Mouse (Mus musculus) thymus, adult 2 months (tissue): ENCODE data around the gene Actr1a.

Experiments
- CTCF ChIP-seq: fragments of 200-500 bp; IDR thresholded peaks from 2 replicates; pipeline ENCODE4 v1.5.1; 2012; ENCODE audit warnings: mild to moderate bottlenecking, control low read depth, low read length, moderate library complexity, borderline replicate concordance; ENCODE audit not compliant: control insufficient read depth, poor library complexity, insufficient read depth; ENCODE audit errors: extremely low read depth
- POLR2A ChIP-seq: fragments of 200-500 bp; IDR thresholded peaks from 2 replicates; pipeline ENCODE4 v1.6.1; 2012; ENCODE audit warnings: mild to moderate bottlenecking, low read length, control low read depth, moderate library complexity; ENCODE audit not compliant: control insufficient read depth, poor library complexity, insufficient read depth; ENCODE audit errors: extremely low read depth

DNA sequence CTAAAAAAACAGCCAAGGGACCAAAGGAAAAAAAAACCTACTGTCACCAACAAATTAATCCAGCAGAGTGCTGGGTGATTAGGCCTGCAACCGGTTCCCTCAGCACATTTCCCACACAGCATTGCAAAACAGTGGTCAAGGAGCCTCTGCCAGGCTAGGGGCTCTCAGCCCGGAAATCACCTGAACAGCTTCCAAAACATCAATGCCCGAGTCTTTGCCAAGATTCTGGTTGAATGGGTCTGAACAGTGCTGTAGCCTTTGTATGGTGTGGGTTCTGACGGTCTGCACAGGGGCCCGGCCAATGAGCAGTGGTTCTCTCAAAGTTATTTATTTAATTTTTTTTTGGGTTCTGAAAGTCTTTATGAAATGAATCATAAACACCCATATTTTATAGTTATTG lies 20.1 kb downstream of the Actr1a start:
- TF ChIP-seq CTCF = no peak
- no peak for TF ChIP-seq POLR2A
